Mouse (Mus musculus) brain, embryonic 14.5 days (tissue): ENCODE measurements around the gene AL732309.1.

Experiments
- CTCF ChIP-seq: fragments of 200-500 bp; IDR thresholded peaks from 2 replicates; pipeline ENCODE4 v1.5.1; 2012; ENCODE audit warnings: inconsistent platforms, mild to moderate bottlenecking, moderate library complexity, borderline replicate concordance; ENCODE audit not compliant: insufficient read depth, insufficient read length; ENCODE audit errors: extremely low read depth
- POLR2A ChIP-seq: fragments of 200-500 bp; IDR thresholded peaks from 2 replicates; pipeline ENCODE4 v1.6.1; 2012; ENCODE audit warnings: mild to moderate bottlenecking, inconsistent platforms, borderline replicate concordance; ENCODE audit not compliant: poor library complexity, insufficient read depth, insufficient read length, severe bottlenecking; ENCODE audit errors: extremely low read depth

DNA sequence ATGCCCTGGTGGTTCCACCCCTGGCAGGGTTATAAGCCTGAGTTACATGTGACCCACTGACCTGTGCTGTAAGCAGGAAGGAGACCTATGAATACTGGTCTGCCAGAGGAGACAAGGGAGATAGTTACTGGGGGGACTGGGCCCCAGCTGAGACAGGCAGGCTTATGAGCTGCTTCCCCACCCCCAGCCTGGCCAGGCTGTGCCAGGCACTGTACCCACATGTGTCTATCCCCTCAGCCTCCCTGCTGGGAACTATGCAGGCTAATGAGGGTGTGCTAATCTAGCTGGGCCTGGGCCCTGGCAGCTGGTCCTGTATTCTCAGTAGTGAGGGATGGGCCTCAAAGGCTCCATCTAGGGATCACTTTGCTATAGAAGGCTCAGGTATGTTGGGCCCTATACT, 20.6 kb upstream of the AL732309.1 start:
- TF ChIP-seq POLR2A: no peak
- TF ChIP-seq CTCF: no peak
